Mouse (Mus musculus): ENCODE measurements at regions not wholly inside any gene's neighbourhood (a gene's known extent, or its start where the extent isn't known, plus 50 kb on each side); places are given as distances from the start of the nearest gene placed in this dataset.
A peak's percentile ranks its signal among the peaks of the same experiment; 100 is the strongest.

GRCm38 (mm10) chr11:85966207-85966606, 80.0 kb downstream of the Tbx4 start:
- no peak for DNase-seq

- DNase-seq, result no peak
Observed at GRCm38 (mm10) chr11:85970287-85970686, 84.1 kb downstream of the Tbx4 start.

- DNase-seq, result peak; percentile 19
Observed at GRCm38 (mm10) chr11:85972385-85972784, 86.2 kb downstream of the Tbx4 start.

GRCm38 (mm10) chr11:85973736-85974135, 87.5 kb downstream of the Tbx4 start:
- DNase-seq, result no peak

- no peak for DNase-seq
Observed at GRCm38 (mm10) chr11:85976693-85977434, 90.6 kb downstream of the Tbx4 start.

GRCm38 (mm10) chr11:85980388-85980787, 94.2 kb downstream of the Tbx4 start:
- no peak for DNase-seq

GRCm38 (mm10) chr11:85981561-85981960, 95.3 kb downstream of the Tbx4 start:
- DNase-seq, result no peak

GRCm38 (mm10) chr11:85986338-85986737, 100.1 kb downstream of the Tbx4 start:
- DNase-seq, result no peak

GRCm38 (mm10) chr11:85987181-85987580, 101.0 kb downstream of the Tbx4 start:
- DNase-seq, result no peak

GRCm38 (mm10) chr11:85989536-85989935, 103.3 kb downstream of the Tbx4 start:
- no peak for DNase-seq

GRCm38 (mm10) chr11:85989940-85990493, 103.8 kb downstream of the Tbx4 start:
- DNase-seq, result no peak

- DNase-seq, result no peak
Observed at GRCm38 (mm10) chr11:85995318-85996095, 109.3 kb downstream of the Tbx4 start.

GRCm38 (mm10) chr11:85996686-85997085, 110.5 kb downstream of the Tbx4 start:
- peak; percentile 35 for DNase-seq

GRCm38 (mm10) chr11:86003341-86003740, 117.1 kb downstream of the Tbx4 start:
- DNase-seq, result no peak

GRCm38 (mm10) chr11:86005284-86005683, 119.1 kb downstream of the Tbx4 start:
- no peak for DNase-seq

GRCm38 (mm10) chr11:86005899-86006445, 119.8 kb downstream of the Tbx4 start:
- peak; percentile 23 for DNase-seq

GRCm38 (mm10) chr11:86006859-86007258, 120.6 kb downstream of the Tbx4 start:
- DNase-seq, result no peak
